Mouse (Mus musculus): ENCODE measurements at regions not wholly inside any gene's neighbourhood (a gene's known extent, or its start where the extent isn't known, plus 50 kb on each side); places are given as distances from the start of the nearest gene placed in this dataset.
A peak's percentile ranks its signal among the peaks of the same experiment; 100 is the strongest.

DNA sequence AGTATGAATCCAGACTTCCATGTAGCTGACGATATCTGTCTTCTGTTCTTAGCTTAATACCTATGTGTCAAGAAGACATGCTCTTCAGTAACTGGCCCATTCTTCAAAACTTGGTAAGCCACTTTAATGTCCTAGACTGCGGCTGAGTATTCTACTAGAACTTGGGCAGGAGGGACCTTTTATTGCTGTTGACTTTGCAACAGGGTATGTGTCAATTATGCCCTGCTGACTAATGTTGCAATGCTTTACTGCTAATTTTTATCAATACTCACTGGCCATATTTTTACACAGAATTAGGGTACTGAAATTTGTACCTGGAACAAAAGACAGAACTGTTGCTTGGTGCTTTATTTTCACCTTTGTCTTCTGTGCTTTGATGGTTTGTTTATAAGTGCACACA lies 746.9 kb downstream of the Ppargc1a start:
- DNase-seq, result no peak

DNA sequence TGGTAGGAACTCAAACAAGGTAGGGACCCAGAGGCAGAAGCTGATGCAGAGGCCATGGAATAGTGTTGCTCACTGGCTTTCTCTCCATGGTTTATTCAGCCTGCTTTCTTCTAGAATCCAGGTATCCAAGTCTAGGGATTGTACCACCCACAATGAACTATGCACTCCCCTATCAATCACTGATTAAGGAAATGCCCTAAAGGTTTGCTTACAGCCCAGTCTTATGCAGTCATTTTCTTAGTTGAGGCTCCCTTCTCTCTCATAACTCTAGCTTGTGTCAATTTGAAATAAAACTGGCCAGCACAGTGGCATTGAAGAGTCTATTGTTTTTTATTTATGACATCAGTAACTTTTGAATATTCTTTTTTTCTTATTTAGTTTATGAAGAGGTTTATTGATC lies 747.6 kb downstream of the Ppargc1a start:
- DNase-seq, result no peak

- no peak for DNase-seq
Measured at GRCm38 (mm10) chr5:50795310-50795709, 736.5 kb upstream of the Adgra3 start.

DNA sequence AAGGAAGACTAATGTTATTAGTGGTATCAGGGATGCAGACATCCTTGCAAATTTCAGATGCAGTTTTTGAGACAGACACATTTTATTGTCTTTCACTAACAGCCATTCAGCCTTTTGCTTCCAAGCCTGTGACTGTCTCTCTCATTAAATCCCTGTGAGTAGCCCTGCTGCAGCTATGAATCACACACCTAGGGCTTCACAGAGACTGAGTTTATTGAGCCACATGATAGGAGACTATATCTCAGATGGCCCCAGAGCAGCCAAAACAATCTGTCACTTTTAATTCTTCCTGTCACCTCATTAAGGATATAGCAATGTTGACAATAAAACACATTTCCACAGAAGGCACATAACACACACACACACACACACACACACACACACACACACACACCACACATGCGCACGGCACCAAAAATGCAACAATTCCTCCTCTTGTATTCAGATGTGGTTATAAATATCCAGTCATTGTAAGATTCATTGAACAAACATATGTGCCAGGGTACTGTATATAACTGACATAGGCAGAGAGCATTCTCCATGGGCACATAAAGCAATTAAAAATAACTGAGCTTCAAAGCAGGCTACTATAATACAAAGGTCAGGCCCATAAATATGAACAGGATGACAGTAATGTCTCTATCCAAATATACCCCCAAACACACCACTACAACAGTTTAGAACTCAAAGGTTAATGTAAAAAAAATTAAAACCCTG lies 735.8 kb upstream of the Adgra3 start:
- DNase-seq, result no peak

GRCm38 (mm10) chr5:50793558-50793957 lies 734.8 kb upstream of the Adgra3 start:
- no peak for DNase-seq

DNA sequence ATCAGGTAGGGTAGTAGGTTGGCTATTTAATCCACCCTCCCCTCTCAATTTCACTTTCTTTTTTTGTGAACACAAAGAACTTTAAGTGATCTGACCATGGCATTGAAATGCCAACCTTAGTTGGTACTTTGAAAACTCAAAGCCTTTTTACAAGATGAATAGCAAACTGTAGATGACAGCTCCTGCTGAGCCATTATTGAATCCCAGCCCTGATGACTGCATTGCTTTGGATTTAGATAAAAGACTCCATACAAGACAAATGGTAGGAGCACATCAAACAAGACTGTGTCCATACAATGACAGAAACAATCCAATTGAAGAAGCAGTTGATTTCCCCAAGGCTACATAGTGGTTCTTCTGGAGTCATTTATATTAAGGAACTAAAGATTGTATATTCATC lies 726.5 kb upstream of the Adgra3 start:
- no peak for DNase-seq

DNA sequence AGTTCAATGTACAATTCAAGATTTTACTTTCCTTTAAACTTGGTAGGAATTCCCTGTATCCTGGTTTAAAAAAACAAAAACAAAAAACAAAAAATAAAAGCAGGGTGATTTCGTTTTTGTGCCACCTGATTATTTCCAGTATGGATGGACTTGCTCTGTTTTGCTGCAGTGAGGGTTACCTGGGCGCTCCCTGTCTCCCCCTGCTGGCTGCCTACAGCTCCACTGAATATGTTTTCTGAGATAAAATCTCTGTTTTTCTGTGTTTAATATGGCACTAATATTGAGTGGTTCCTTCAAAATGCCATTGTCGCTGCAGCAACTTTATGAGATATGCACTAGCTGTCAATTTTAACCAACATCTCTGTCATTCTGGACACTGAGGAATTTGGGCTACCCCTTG lies 720.3 kb upstream of the Adgra3 start:
- DNase-seq, result no peak

DNA sequence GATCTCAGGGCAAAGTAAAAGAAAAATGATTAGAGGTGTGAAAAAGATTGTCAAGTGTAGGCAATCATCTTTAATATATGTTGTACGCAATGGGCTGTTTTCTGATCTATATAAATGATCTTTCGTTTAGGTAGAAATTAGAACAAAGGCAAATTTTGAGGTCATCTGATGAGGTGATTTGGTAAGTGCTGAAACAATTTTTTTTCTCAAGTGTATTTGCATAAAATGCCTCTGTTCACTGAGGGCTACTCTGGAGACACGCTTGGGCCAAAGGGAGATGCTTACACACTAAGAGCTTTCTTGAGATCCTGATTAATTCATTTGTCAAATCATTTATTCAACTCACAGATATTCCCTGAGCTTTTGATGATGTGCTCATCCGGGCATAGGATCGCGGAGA lies 719.4 kb upstream of the Adgra3 start:
- DNase-seq, result no peak

GRCm38 (mm10) chr5:50762261-50762660 lies 703.5 kb upstream of the Adgra3 start:
- no peak for DNase-seq

- DNase-seq, result no peak
Measured at GRCm38 (mm10) chr5:50760386-50760785, 701.6 kb upstream of the Adgra3 start.

DNA sequence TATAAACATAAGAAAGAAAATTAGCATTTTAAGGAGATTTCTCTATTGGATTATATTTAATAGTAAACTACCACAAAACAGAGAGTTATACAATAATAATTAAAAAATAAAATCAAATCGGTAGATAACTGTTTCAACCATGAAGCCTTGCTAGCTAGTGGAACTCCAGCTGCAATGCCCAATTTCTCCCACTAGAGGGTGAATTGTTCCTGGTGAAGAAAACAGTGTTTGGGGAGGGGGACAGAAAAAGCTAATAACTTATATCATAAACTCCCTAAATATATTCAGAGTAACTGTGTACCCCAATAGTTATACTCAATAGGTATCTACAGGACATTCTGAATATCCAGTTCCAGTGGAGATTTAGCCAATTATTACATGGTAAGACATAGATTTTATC lies 694.0 kb upstream of the Adgra3 start:
- peak; percentile 4 for DNase-seq

- DNase-seq, result no peak
Measured at GRCm38 (mm10) chr5:50751358-50751757, 692.6 kb upstream of the Adgra3 start.

- no peak for DNase-seq
Measured at GRCm38 (mm10) chr5:50743030-50743429, 684.2 kb upstream of the Adgra3 start.

DNA sequence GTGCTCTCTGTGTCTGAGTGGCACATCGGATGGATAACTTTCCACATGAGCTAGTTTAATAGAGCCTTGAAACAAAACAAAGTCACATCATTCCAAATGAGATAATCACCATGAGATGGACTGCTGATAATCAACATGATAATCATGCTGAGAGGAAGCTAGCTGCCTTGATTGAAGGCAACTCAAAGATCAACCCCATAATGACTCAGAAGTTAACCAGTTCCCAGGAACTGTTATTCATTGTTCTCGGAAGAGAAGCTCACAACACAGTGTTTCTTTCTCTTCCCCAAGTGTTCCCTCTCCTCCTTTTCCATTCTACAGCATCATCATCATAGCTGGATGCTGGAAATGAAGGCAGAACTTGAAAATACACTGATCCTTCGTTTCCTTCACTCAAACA lies 674.9 kb upstream of the Adgra3 start:
- no peak for DNase-seq

DNA sequence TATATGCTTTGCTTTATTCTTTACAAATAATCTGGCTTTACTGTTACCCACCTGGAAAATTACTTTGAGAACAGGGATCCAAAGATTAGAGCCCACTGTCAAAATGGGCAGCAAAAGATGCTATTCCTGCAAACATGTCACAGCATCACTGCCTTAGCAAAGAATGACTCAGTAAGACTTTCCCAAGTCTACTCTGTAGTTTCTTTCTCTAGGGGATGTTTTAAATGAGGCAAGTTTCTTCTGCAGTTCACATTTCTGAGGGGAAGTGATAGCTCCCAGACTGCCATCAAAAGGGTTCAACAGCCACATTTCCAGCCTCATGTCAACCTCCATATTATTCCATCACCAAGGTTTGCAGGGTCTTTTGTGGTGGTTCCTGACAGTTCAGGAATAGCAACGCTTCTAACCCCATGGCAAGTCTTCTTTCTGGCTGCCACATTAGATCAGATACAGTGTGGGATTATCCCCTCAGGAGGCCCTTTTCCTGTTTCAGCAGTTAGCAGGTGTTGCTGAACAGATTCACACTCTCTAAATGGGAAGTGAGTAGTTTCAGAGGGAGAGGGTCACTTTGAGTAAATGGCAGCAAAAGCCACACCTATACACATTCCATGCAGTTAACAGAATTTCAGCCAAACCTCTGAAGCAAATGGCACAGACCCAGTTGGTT lies 669.7 kb upstream of the Adgra3 start:
- no peak for DNase-seq

- no peak for DNase-seq
Measured at GRCm38 (mm10) chr5:50706945-50707663, 648.3 kb upstream of the Adgra3 start.

- no peak for DNase-seq
Measured at GRCm38 (mm10) chr5:50698084-50698483, 639.3 kb upstream of the Adgra3 start.

DNA sequence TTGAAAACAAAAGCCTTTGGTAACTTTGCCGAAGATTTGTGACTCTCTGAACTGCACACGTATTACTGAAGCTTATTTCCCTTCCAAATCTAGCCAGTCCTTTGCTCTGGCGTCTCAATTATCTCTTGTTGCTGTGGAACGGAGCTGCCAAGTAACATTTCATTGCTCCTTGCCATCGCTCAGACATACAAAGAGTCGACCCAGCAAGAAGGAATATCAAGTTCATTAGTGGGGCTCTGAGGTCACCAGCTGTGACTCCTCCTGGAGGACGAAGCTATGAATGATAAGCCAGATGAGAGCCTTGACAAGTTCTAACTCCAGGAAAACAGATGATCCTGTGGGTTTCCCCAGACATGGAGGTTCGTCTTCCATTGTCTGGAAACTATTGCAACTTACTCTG lies 638.8 kb upstream of the Adgra3 start:
- no peak for DNase-seq

GRCm38 (mm10) chr5:50688362-50688761 lies 629.6 kb upstream of the Adgra3 start:
- no peak for DNase-seq

GRCm38 (mm10) chr5:50683966-50684365 lies 625.2 kb upstream of the Adgra3 start:
- no peak for DNase-seq

DNA sequence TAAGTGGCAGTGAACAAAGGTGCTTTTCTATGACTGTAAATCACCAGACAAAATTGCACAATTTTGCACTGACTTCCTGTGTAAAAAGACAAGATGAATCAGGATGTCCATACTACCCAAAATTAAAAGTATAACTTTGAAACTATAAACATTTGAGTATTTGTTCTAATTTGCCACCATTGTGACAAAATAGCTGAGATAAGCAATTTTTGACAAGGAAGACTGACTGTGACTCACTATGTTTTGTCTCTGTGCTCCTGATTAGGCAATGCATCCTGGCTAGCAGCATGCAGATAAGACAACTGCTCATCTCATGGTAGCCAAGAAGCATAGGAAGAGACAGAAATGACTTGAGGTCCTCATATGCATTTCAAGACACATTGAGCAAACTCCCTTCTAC lies 577.7 kb upstream of the Adgra3 start:
- no peak for DNase-seq

DNA sequence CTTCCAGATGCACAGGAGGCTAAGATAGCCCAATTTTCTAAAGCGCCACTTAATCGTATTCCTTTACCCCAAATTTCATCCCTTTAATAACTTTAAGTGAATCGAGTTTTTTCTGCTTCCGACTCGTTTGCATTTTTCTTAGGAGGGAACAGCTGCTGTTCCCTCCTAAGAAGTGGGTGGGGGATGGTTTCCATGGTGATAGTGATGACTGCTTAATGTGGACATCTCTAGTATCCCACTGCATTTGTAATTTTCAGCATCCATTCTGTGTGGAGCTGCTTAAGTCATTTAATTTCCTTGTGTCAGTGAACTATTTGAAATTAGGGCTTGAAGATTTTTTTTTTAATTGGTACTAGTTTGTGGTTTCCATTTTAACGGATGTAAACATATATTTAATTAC lies 567.8 kb upstream of the Adgra3 start:
- no peak for DNase-seq

DNA sequence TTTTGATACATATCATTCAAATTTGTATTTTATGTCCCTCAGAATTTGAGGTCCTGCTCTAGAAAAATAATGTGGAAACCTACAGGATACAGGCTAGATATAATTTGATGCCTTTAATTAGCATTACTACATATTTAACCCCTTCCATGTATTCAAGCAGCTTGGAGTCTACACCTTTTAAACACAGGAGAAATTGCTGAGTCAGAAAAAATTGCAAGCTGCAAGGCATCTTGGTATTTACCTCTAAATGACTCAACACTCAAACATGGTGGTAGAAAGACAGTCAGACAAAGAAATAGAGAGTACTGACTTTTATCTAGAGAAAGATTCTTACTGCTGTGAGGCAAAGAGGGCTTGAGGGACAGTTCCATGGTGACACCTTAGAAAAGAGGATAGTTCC lies 565.4 kb upstream of the Adgra3 start:
- no peak for DNase-seq
